Mouse (Mus musculus): ENCODE data around the gene Scoc.

Scoc gene

GRCm38 (mm10) chr8:83405548-83405947 is 52.6 kb downstream of the Scoc start:
- DNase-seq (ENCODE audit: inconsistent ontology term), result no peak

DNA sequence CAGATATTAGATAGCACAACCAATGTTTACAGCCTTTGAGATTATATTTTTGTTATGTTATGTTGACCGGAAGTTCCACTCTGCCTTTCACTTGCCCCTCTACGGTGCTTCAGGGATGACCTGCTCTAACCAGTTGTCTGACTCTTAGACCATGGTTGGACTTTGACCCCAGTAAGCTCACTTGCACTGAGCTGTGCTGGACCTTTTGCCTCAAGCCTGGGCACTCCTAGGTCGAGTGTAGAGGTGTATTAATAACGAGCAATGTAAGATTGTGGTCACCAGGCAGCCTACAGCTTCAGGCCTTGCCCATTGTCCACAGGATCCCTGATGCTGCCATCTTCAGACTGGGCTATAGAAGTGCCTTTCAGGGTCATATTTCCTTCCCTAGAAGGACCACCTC is 60.5 kb downstream of the Scoc start:
- DNase-seq (ENCODE audit: inconsistent ontology term), result no peak

- no peak for DNase-seq (ENCODE audit: inconsistent ontology term)
Measured at GRCm38 (mm10) chr8:83396680-83397079, 61.5 kb downstream of the Scoc start.

DNA sequence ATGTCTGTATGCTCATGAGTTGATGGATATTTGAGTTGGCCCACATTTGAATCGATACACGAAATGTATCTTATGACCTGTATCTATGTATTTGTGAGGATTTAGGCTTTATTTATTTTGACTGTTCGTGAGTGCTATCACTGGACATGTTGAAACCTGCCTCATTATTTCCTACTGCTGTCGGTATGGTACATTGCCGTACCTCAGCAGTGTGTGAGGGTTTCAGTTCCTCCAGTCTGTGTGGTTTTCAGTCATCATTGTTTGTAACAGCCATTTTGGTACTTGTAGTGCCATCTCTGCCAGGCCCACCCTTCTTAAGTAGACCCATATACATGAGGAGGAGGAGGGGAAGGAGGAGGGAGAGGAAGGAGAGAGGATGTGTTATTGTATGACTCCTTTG is 63.9 kb downstream of the Scoc start:
- no peak for DNase-seq (ENCODE audit: inconsistent ontology term)

GRCm38 (mm10) chr8:83392521-83392920 is 65.7 kb downstream of the Scoc start:
- no peak for DNase-seq (ENCODE audit: inconsistent ontology term)

DNA sequence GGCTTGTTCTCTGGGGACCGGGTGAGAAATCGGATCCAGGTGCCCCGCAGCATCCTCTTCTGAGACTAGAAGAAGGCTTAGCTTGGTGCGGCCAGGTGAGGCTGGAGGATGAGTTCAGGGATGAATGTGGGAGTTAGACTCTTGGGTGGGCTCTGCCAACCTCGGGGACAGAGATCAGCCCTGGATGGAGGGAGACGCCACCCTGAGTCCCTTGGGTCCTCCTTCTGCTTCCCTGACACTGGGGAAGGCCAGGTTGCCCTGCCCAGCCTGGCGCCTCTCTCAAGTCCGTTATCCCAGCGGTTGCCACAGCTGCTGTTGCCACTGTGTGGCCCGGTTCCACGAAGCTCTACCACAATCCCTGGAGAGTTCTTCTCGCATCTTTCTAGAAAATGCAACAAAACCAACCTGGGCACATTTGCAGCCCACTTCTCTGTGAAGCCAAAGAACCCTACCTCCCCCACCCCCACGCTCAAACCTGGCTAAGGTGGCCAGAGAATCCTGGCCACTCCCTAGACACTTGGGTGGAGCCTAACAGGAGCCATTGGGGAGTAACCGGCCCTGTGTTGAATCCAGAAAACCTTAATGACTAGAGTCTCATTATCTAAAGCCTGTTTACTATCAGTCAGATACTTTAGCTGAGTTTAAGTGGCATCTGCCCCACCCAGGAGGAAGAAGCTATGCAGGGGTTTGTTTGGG is 68.0 kb downstream of the Scoc start:
- DNase-seq (ENCODE audit: inconsistent ontology term), result no peak

GRCm38 (mm10) chr8:83389316-83390005 is 68.7 kb downstream of the Scoc start, which contains the start of gene Clgn:
Gene Clgn, plus strand, starts transcription at chr8:83389867.
- peak; percentile 78 for DNase-seq (ENCODE audit: inconsistent ontology term)

DNA sequence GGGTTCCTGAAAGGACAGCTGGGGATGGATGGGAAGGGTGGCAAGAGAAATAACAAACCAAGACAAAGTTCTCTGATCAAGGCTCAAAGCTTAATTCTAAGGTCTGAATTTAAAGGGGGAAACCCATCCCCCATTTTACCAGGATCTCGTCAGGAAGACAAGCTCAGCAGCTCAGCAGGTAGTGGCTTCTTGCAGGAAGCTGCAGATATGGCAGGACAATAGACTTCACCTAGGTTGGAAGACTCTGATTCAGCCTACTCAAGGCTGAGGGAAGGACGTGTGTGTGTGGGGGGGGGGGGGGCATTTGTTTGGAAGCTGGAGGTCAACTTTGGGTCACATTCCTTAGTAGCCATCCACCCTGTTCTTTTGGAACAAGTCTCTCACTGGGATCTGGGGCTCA is 75.3 kb downstream of the Scoc start:
- no peak for DNase-seq (ENCODE audit: inconsistent ontology term)

- DNase-seq (ENCODE audit: inconsistent ontology term), result no peak
Measured at GRCm38 (mm10) chr8:83381016-83381415, 77.2 kb downstream of the Scoc start.

DNA sequence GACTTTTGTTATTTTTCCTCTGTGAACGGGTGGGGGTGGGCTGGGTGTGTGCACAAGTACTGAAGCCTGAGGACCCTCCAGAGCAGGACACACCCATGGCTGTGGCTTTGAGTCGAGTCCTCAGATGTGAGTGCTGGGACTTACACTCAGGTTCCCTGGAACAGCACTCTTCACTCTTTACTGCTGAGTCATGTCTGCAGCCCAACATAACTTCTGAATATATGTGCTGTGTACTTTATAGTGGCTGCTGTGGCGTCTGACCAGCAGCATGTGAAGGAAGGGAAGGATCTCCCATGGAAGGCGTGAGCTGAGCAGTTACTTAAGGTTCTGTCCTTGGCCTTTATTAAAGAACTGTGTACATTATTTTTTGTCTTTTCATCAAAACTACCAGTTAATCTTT is 78.0 kb downstream of the Scoc start:
- DNase-seq (ENCODE audit: inconsistent ontology term), result no peak
